Mouse (Mus musculus): ENCODE results near the gene Nr2c1. TPM values are rescaled to one million over a fixed set of nuclear protein-coding genes. Genes with fewer than 3 reads are reported as not detected.

The Nr2c1 gene
- total RNA-seq (2014; rRNA removed) (4.9 and 7.8 TPM in 2 replicates), polyA plus RNA-seq (2015; fragmentation: Nextera tagmentation; extraction: Ambion mirVana) (3.3 and 3.9 TPM in 2 replicates)

- H3K4me1 ChIP-seq (ENCODE audit: insufficient read depth, low read length): 0 out of 2 replicates have a peak, but pooled peaks cover 4% of the 10 kb centered on the region
- WGBS: under 1% methylated on average over 63 of the region's 64 CpGs
- peak within 1 kb of the TSS; percentile 91 for H3K9ac ChIP-seq (replicated peaks; ENCODE audit: low read length, poor library complexity, severe bottlenecking)
- DNase-seq (ENCODE audit: low spot score) (peak; percentile 91), ATAC-seq (ENCODE audit: low FRiP score) (peak; percentile 93)
- peak within 1 kb of the TSS; percentile 58 for H3K4me2 ChIP-seq (ENCODE audit: low read depth, low read length, poor library complexity, severe bottlenecking)
- no peaks in the 10 kb centered on the region for H3K27me3 ChIP-seq (ENCODE audit: insufficient read depth, low read length)
- peak within 1 kb of the TSS; percentile 76 for H3K27ac ChIP-seq (ENCODE audit: low read depth, low read length)
- H3K4me3 ChIP-seq (ENCODE audit: low read depth, low read length): peak within 1 kb of the TSS; percentile 63
- H3K36me3 ChIP-seq (ENCODE audit: insufficient read depth, low read length): no peaks in the 10 kb centered on the region
- no peaks in the 10 kb centered on the region for H3K9me3 ChIP-seq (ENCODE audit: low read length)
- TF ChIP-seq CTCF (IDR thresholded peaks at IDR 0.05): peak; percentile 79
Measured at GRCm38 (mm10) chr10:94147756-94148531, at the start of gene Nr2c1. Gene Nr2c1 (plus strand): TSS chr10:94148023.

GRCm38 (mm10) chr10:94098100-94098499, 49.7 kb upstream of the Nr2c1 start:
- no peak for DNase-seq (ENCODE audit: low spot score)
- Histone ChIP-seq H3K27me3 (ENCODE audit: insufficient read depth, low read length) (no peaks in the 10 kb centered on the region), H3K36me3 (ENCODE audit: insufficient read depth, low read length) (no peaks in the 10 kb centered on the region), H3K4me3 (ENCODE audit: low read depth, low read length) (no peak overlapping the region), H3K4me1 (ENCODE audit: insufficient read depth, low read length) (no peaks in the 10 kb centered on the region), H3K9me3 (ENCODE audit: low read length) (no peaks in the 10 kb centered on the region), H3K9ac (replicated peaks; ENCODE audit: low read length, poor library complexity, severe bottlenecking) (no peak overlapping the region), H3K27ac (ENCODE audit: low read depth, low read length) (no peak overlapping the region), H3K4me2 (ENCODE audit: low read depth, low read length, poor library complexity, severe bottlenecking) (no peak overlapping the region)
- TF ChIP-seq CTCF (IDR thresholded peaks at IDR 0.05): no peak
- 87% methylated on average over 3 of the region's 3 CpGs for WGBS
- no peak for ATAC-seq (ENCODE audit: low FRiP score)

GRCm38 (mm10) chr10:94105498-94105897, 42.3 kb upstream of the Nr2c1 start:
- Histone ChIP-seq H3K4me3 (ENCODE audit: low read depth, low read length) (no peak overlapping the region), H3K36me3 (ENCODE audit: insufficient read depth, low read length) (no peaks in the 10 kb centered on the region), H3K27ac (ENCODE audit: low read depth, low read length) (no peak overlapping the region), H3K9ac (replicated peaks; ENCODE audit: low read length, poor library complexity, severe bottlenecking) (no peak overlapping the region), H3K9me3 (ENCODE audit: low read length) (no peaks in the 10 kb centered on the region), H3K4me1 (ENCODE audit: insufficient read depth, low read length) (no peaks in the 10 kb centered on the region), H3K4me2 (ENCODE audit: low read depth, low read length, poor library complexity, severe bottlenecking) (no peak overlapping the region), H3K27me3 (ENCODE audit: insufficient read depth, low read length) (no peaks in the 10 kb centered on the region)
- WGBS: 94% methylated on average over 10 of the region's 10 CpGs
- ATAC-seq (ENCODE audit: low FRiP score) (no peak), DNase-seq (ENCODE audit: low spot score) (no peak)
- no peak for TF ChIP-seq CTCF (IDR thresholded peaks at IDR 0.05)

- Histone ChIP-seq H3K36me3 (ENCODE audit: insufficient read depth, low read length) (no peaks in the 10 kb centered on the region), H3K9me3 (ENCODE audit: low read length) (no peaks in the 10 kb centered on the region), H3K9ac (replicated peaks; ENCODE audit: low read length, poor library complexity, severe bottlenecking) (no peak overlapping the region), H3K4me2 (ENCODE audit: low read depth, low read length, poor library complexity, severe bottlenecking) (no peak overlapping the region), H3K4me3 (ENCODE audit: low read depth, low read length) (no peak overlapping the region), H3K27ac (ENCODE audit: low read depth, low read length) (no peak overlapping the region), H3K27me3 (ENCODE audit: insufficient read depth, low read length) (no peaks in the 10 kb centered on the region), H3K4me1 (ENCODE audit: insufficient read depth, low read length) (no peaks in the 10 kb centered on the region)
- DNase-seq (ENCODE audit: low spot score) (no peak), ATAC-seq (ENCODE audit: low FRiP score) (no peak)
- 75% methylated on average over 4 of the region's 4 CpGs for WGBS
- no peak for TF ChIP-seq CTCF (IDR thresholded peaks at IDR 0.05)
Measured at GRCm38 (mm10) chr10:94107168-94107567, 40.7 kb upstream of the Nr2c1 start.

GRCm38 (mm10) chr10:94107607-94108006, 40.2 kb upstream of the Nr2c1 start:
- TF ChIP-seq CTCF (IDR thresholded peaks at IDR 0.05): no peak
- WGBS: 94% methylated on average over 7 of the region's 7 CpGs
- no peaks in the 10 kb centered on the region for H3K27me3 ChIP-seq (ENCODE audit: insufficient read depth, low read length)

GRCm38 (mm10) chr10:94108791-94109190, 39.0 kb upstream of the Nr2c1 start:
- no peak overlapping the region for H3K4me2 ChIP-seq (ENCODE audit: low read depth, low read length, poor library complexity, severe bottlenecking)
- no peaks in the 10 kb centered on the region for H3K9me3 ChIP-seq (ENCODE audit: low read length)
- DNase-seq (ENCODE audit: low spot score): no peak
- no peak overlapping the region for H3K4me3 ChIP-seq (ENCODE audit: low read depth, low read length)
- H3K27me3 ChIP-seq (ENCODE audit: insufficient read depth, low read length): no peaks in the 10 kb centered on the region
- no peak for ATAC-seq (ENCODE audit: low FRiP score)
- WGBS: 94% methylated on average over 6 of the region's 6 CpGs
- no peak overlapping the region for H3K27ac ChIP-seq (ENCODE audit: low read depth, low read length)
- TF ChIP-seq CTCF (IDR thresholded peaks at IDR 0.05): no peak
- H3K9ac ChIP-seq (replicated peaks; ENCODE audit: low read length, poor library complexity, severe bottlenecking): no peak overlapping the region
- no peaks in the 10 kb centered on the region for H3K36me3 ChIP-seq (ENCODE audit: insufficient read depth, low read length)
- no peaks in the 10 kb centered on the region for H3K4me1 ChIP-seq (ENCODE audit: insufficient read depth, low read length)

More at GRCm38 (mm10) chr10:94107607-94108006, 40.2 kb upstream of the Nr2c1 start:
- Histone ChIP-seq H3K36me3 (ENCODE audit: insufficient read depth, low read length) (no peaks in the 10 kb centered on the region), H3K9ac (replicated peaks; ENCODE audit: low read length, poor library complexity, severe bottlenecking) (no peak overlapping the region), H3K9me3 (ENCODE audit: low read length) (no peaks in the 10 kb centered on the region), H3K4me1 (ENCODE audit: insufficient read depth, low read length) (no peaks in the 10 kb centered on the region), H3K4me2 (ENCODE audit: low read depth, low read length, poor library complexity, severe bottlenecking) (no peak overlapping the region), H3K4me3 (ENCODE audit: low read depth, low read length) (no peak overlapping the region), H3K27ac (ENCODE audit: low read depth, low read length) (no peak overlapping the region)
- no peak for ATAC-seq (ENCODE audit: low FRiP score)
- DNase-seq (ENCODE audit: low spot score): no peak

Data from midbrain, postnatal 0 days (tissue).